Mouse (Mus musculus) brain, adult 10 weeks (tissue): ENCODE data around the gene Smc1b. TPM values are rescaled to one million over a fixed set of nuclear protein-coding genes. Genes with fewer than 3 reads are reported as not detected.

Source experiments
- polyA plus RNA-seq: library from polyadenylated mRNA; stranded (reverse); fragments of 350-450 nt; fragmentation: Illumina TruSeq; extraction: RNeasy Lipid Tissue Mini Kit (QIAGEN cat#74804); gene quantifications from one replicate; pipeline ENCODE4 v1.2.3, GENCODE M21; 2015; ENCODE audit warnings: low read depth, low replicate concordance

Smc1b gene
- not detected for polyA plus RNA-seq

GRCm38 (mm10) chr15:85131275-85132192 is at the start of gene Smc1b, which contains the start of gene Ribc2:
Gene Smc1b, minus strand, starts transcription at chr15:85131964.
Gene Ribc2, plus strand, starts transcription at chr15:85132078.

GRCm38 (mm10) chr15:85028648-85029047 is 103.1 kb downstream of the Smc1b start, which contains the start of gene Fam118a:
Gene Fam118a, plus strand, starts transcription at chr15:85028948.

GRCm38 (mm10) chr15:85016951-85017664 is 114.7 kb downstream of the Smc1b start, which contains the start of gene Upk3a:
Gene Upk3a, plus strand, starts transcription at chr15:85017141.

Other genes with a start within 250 kb of the Smc1b start
- gene Gm29666, start 211.9 kb downstream of the Smc1b start, polyA plus RNA-seq = 0.73 TPM
- 20.8 TPM for gene Nup50, start 208.6 kb downstream of the Smc1b start, polyA plus RNA-seq
- gene 5031439G07Rik, start 143.4 kb downstream of the Smc1b start, polyA plus RNA-seq = 64.4 TPM
- not detected for gene Upk3a, start 114.8 kb downstream of the Smc1b start, polyA plus RNA-seq
- gene Fam118a, start 103.0 kb downstream of the Smc1b start, polyA plus RNA-seq = 21.0 TPM
- gene Ribc2, start 114 bp upstream of the Smc1b start, polyA plus RNA-seq = 0.27 TPM
- gene Fbln1, start 74.0 kb upstream of the Smc1b start, polyA plus RNA-seq = 6.2 TPM
- gene Atxn10, start 204.3 kb upstream of the Smc1b start, polyA plus RNA-seq = 332 TPM